Comparison of ENCODE assay signal across 8 mouse cellular contexts in genomic region chr8:54529382-54530296, GRCm38 (mm10). TPM values are rescaled to one million over a fixed set of nuclear protein-coding genes. Genes with fewer than 3 reads are reported as not detected.
DNase-seq lines count a peak whose midpoint lies in the region; ATAC-seq lines count a peak whose summit lies in the region.

TSS of gene Asb5 (plus strand) at chr8:54529580.
TSS of gene Spcs3 (minus strand) at chr8:54529998.

- H3K27me3 ChIP-seq in heart, embryonic 10.5 days (ENCODE audit: insufficient read depth, poor library complexity, severe bottlenecking): no peaks in the 10 kb centered on the region
- H3K27me3 ChIP-seq in kidney, embryonic 15.5 days: no peaks in the 10 kb centered on the region

- WGBS in heart, embryonic 10.5 days: under 1% methylated on average over 89 of the region's 89 CpGs
- WGBS in kidney, embryonic 15.5 days: under 1% methylated on average over 75 of the region's 89 CpGs

- H3K4me2 ChIP-seq in kidney, embryonic 15.5 days: peak within 1 kb of the TSS; percentile 65

- H3K9ac ChIP-seq in kidney, embryonic 15.5 days: peak within 1 kb of the TSS; percentile 95

- H3K9me3 ChIP-seq in heart, embryonic 10.5 days: no peaks in the 10 kb centered on the region
- H3K9me3 ChIP-seq in kidney, embryonic 15.5 days (replicated peaks): no peaks in the 10 kb centered on the region

- DNase-seq in A20 (ENCODE audit: low read depth, low spot score) (peak; percentile 96), liver (peak; percentile 97)
- DNase-seq in brain, adult 2 months (ENCODE audit: low read depth, low spot score): peak; percentile 98
- DNase-seq in heart, embryonic 10.5 days (ENCODE audit: low spot score): peak; percentile 98
- DNase-seq in spleen, postnatal 4 days (ENCODE audit: low spot score in 2 of 2): peak; percentile 94 to 97

- ATAC-seq in erythroblast, adult 5-6 weeks (replicated peaks; ENCODE audit: low FRiP score, poor library complexity, severe bottlenecking): peak; percentile 96
- ATAC-seq in kidney, embryonic 15.5 days (replicated peaks; ENCODE audit: low FRiP score): peak; percentile 98
- peak; percentile 95 for ATAC-seq in monocyte, adult 5-6 weeks (replicated peaks; ENCODE audit: insufficient number of reproducible peaks, low FRiP score, low TSS enrichment, poor library complexity, severe bottlenecking)

- peaks cover 16% of the 10 kb centered on the region for H3K36me3 ChIP-seq in heart, embryonic 10.5 days
- H3K36me3 ChIP-seq in kidney, embryonic 15.5 days: peaks cover 14% of the 10 kb centered on the region

- peaks cover 17% of the 10 kb centered on the region; the same call in 1 of the 2 replicates for H3K4me1 ChIP-seq in heart, embryonic 10.5 days
- peaks cover 18% of the 10 kb centered on the region for H3K4me1 ChIP-seq in kidney, embryonic 15.5 days

- peak within 1 kb of the TSS; percentile 94 for H3K4me3 ChIP-seq in heart, embryonic 10.5 days
- peak within 1 kb of the TSS; percentile 95 for H3K4me3 ChIP-seq in kidney, embryonic 15.5 days (replicated peaks)

- peak within 1 kb of the TSS; percentile 98 for H3K27ac ChIP-seq in heart, embryonic 10.5 days
- peak within 1 kb of the TSS; percentile 93 for H3K27ac ChIP-seq in kidney, embryonic 15.5 days

RNA-seq across cellular contexts. Expression of gene Asb5, which starts in this region (rescaled TPM):
- total RNA-seq in erythroblast, adult 5-6 weeks (2015; ENCODE audit: low replicate concordance): not detected in 2 replicates
- not detected in 2 replicates for total RNA-seq in erythroblast, adult 5-6 weeks (2017; ENCODE audit: low replicate concordance)
- 5.0 and 6.8 TPM in 2 replicates for polyA plus RNA-seq in heart, embryonic 10.5 days (2016; fragmentation: Nextera tagmentation; extraction: Ambion mirVana)
- 4.2 and 5.3 TPM in 2 replicates for polyA plus RNA-seq in kidney, embryonic 15.5 days (2015; fragmentation: Nextera tagmentation; extraction: Ambion mirVana)
- 0.29 TPM in 1 of 3 replicates, not detected in the others for total RNA-seq in monocyte, adult 5-6 weeks (2017)

RNA-seq across cellular contexts. Expression of gene Spcs3, which starts in this region (rescaled TPM):
- 40.5 and 44.1 TPM in 2 replicates for total RNA-seq in erythroblast, adult 5-6 weeks (2015; ENCODE audit: low replicate concordance)
- 27.9 and 38.3 TPM in 2 replicates for total RNA-seq in erythroblast, adult 5-6 weeks (2017; ENCODE audit: low replicate concordance)
- polyA plus RNA-seq in heart, embryonic 10.5 days (2016; fragmentation: Nextera tagmentation; extraction: Ambion mirVana): 94.8 and 96.7 TPM in 2 replicates
- 95.9 and 104 TPM in 2 replicates for polyA plus RNA-seq in kidney, embryonic 15.5 days (2015; fragmentation: Nextera tagmentation; extraction: Ambion mirVana)
- 73.3 to 97.7 TPM (median 84.5 TPM) in 3 replicates for total RNA-seq in monocyte, adult 5-6 weeks (2017)

Comparison
In these comparisons a context has a peak if more than half of its experiments do, and no peak if none do; other contexts are left out.
1. Peak in every context shown above with its lines: DNase-seq, ATAC-seq, H3K4me3 ChIP-seq and H3K27ac ChIP-seq.